Mouse (Mus musculus) forebrain, postnatal 0 days (tissue): ENCODE results near the gene Taz. TPM values are rescaled to one million over a fixed set of nuclear protein-coding genes. Genes with fewer than 3 reads are reported as not detected.

Experiments used
- ATAC-seq: fragments of 200-750 bp; cut with Nextera tagmentation; 2 replicates; pipeline ENCODE4 v1.8.0; 2017; ENCODE audit warnings: mild to moderate bottlenecking, moderate library complexity
- DNase-seq: peaks from one replicate; pipeline ENCODE4 v3.0.0-alpha.2; 2015
- H3K27ac ChIP-seq: fragments of 300-500 bp; sonication (generic); 2 replicates; pipeline ENCODE4 v1.5.1; 2014; ENCODE audit warnings: low read depth, mild to moderate bottlenecking, antibody characterized with exemption, low read length, moderate library complexity, mixed read lengths
- H3K27me3 ChIP-seq: fragments of 300-500 bp; sonication (generic); 2 replicates; pipeline ENCODE4 v1.6.1; 2014; ENCODE audit warnings: mild to moderate bottlenecking, low read length, mixed read lengths; ENCODE audit not compliant: insufficient read depth
- H3K36me3 ChIP-seq: fragments of 300-500 bp; sonication (generic); 2 replicates; pipeline ENCODE4 v1.6.1; 2014; ENCODE audit warnings: mild to moderate bottlenecking, moderate library complexity; ENCODE audit not compliant: insufficient read depth
- H3K4me1 ChIP-seq: fragments of 300-500 bp; sonication (generic); 2 replicates; pipeline ENCODE4 v1.6.1; 2014; ENCODE audit warnings: antibody characterized with exemption; ENCODE audit not compliant: insufficient read depth
- H3K4me2 ChIP-seq: fragments of 300-500 bp; sonication (generic); 2 replicates; pipeline ENCODE4 v1.6.1; 2014; ENCODE audit warnings: low read depth, mild to moderate bottlenecking, moderate library complexity
- H3K4me3 ChIP-seq: fragments of 300-500 bp; sonication (generic); 2 replicates; pipeline ENCODE4 v1.5.1; 2014; ENCODE audit warnings: low read depth, low read length, mixed read lengths
- H3K9ac ChIP-seq: fragments of 300-500 bp; sonication (generic); 2 replicates; pipeline ENCODE4 v1.6.1; 2014; ENCODE audit warnings: mild to moderate bottlenecking
- H3K9me3 ChIP-seq: fragments of 300-500 bp; sonication (generic); 2 replicates; pipeline ENCODE4 v1.6.1; 2016; ENCODE audit warnings: low read length
- CTCF ChIP-seq: sonication (generic); IDR thresholded peaks from 2 replicates; pipeline ENCODE4 v1.5.1; 2016; ENCODE audit warnings: antibody characterized with exemption, control low read depth, low read depth
- WGBS: fragments of 180-500 bp; shearing (Covaris S2); extraction: QIAGEN DNeasy Blood & Tissue Kit; methylation state at CpG from one replicate; pipeline ENCODE4 v1.1.7; 2014; 5-methylcytosine and 5-hydroxymethylcytosine counted together
- polyA plus RNA-seq: library from polyadenylated mRNA; unstranded; fragments of >200 nt; fragmentation: Nextera tagmentation; extraction: Ambion mirVana; gene quantifications from 2 replicates; pipeline ENCODE4 v1.2.1, GENCODE M21; 2015
- total RNA-seq: library from RNA; depleted of rRNA; stranded (reverse); fragments of >200 nt; gene quantifications from 2 replicates; pipeline ENCODE4 v1.2.3, GENCODE M21; 2014

The Taz gene
- total and polyA plus RNA-seq, 2 experiments from 2014 or later, result 58.1 to 80.6 TPM

DNA sequence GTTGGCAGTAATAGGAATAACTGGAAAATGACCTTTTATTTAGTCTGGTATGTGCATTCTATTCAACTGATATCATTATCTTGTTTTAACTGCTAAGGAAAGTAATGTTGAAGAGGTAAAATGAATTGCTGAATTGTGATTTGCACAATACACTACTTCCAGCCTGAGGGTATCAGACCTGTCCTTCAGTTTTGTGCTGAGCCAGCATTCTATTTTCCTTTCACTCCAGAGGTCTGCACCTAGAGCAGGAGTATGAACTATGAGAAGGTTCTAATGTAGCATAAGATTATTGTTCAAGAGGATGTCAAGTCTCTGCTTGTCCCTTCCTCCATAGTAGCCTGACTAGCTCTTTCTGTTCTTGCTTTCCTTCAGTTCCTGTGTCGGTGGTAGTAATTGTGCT is 16.6 kb downstream of the Taz start:
- no peak overlapping the region for H3K27ac ChIP-seq
- no peak for DNase-seq
- ATAC-seq, result no peak
- no peak overlapping the region for H3K4me2 ChIP-seq
- no peaks in the 10 kb centered on the region for H3K4me1 ChIP-seq
- H3K9ac ChIP-seq, result no peak overlapping the region
- H3K4me3 ChIP-seq, result no peak overlapping the region
- WGBS, result 96% methylated on average over 1 of the region's 1 CpGs
- H3K27me3 ChIP-seq, result no peaks in the 10 kb centered on the region
- H3K36me3 ChIP-seq, result peaks cover 14% of the 10 kb centered on the region
- no peaks in the 10 kb centered on the region for H3K9me3 ChIP-seq
- no peak for TF ChIP-seq CTCF

DNA sequence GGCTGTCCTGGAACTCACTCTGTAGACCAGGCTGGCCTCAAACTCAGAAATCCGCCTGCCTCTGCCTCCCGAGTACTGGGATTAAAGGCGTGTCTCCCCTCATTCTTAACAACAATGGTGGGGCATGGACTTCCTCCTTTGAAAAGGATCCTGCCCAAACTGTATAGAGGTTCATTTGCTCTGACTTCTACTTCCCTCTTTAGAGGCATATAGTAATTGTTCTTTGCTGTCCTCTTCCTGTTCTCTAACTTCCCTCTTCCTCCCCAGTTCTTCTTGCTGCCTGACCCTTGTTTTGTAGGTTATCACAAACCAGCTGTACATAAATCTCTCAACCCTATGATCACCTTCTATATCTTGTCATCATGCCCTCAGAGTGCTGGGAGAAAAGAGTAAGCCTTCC is 18.0 kb downstream of the Taz start:
- TF ChIP-seq CTCF, result no peak
- H3K27ac ChIP-seq, result no peak overlapping the region
- H3K9me3 ChIP-seq, result no peaks in the 10 kb centered on the region
- H3K9ac ChIP-seq, result no peak overlapping the region
- no peaks in the 10 kb centered on the region for H3K4me1 ChIP-seq
- ATAC-seq (no peak), DNase-seq (no peak)
- H3K27me3 ChIP-seq, result no peaks in the 10 kb centered on the region
- no peak overlapping the region for H3K4me3 ChIP-seq
- H3K36me3 ChIP-seq, result peaks cover 14% of the 10 kb centered on the region
- WGBS, result 86% methylated on average over 3 of the region's 3 CpGs
- H3K4me2 ChIP-seq, result no peak overlapping the region

DNA sequence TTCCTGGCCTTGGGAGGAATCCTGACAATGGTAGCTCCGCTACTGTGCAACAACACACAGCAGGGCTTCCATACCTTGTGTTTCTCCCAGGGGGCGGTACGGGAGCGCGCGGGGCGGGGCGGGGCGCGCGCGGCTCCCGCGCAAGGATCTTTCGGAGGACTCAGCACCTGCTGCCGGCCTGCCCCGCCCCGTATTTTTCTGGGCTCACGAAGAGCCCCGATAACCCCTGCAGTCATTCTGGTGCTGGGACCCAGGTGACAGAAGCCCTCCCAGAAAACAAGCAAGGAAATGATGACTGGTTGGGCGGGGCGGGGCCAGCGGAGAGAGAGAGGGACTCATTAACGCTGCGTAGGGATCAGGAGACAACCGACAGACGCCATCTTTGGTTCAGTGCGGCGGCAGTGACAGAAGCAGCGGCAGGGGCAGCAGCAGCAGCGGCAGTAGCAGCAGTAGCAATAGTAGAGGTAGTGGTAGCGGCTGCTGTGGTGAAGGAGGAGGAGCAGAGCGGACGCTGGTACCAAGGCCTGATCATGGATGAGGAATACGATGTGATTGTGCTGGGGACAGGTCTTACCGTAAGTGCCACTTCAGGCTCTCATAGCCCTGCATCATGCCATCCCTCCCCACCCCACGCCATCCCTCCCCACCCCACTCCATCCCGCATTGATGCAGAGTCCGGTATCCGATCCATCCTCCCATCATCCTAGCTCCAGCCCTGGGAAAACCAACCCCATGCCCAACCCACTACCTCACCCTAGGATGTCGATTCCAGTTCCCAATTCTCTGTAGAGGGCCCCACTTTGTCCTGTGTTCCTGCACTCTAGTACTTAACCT is 23.4 kb downstream of the Taz start, which contains the start of gene Gdi1:
Gene Gdi1 (plus strand): TSS at position 132 of the 834 bp plus-strand sequence.
- 25% methylated on average over 41 of the region's 41 CpGs for WGBS
- H3K4me2 ChIP-seq, result peak within 1 kb of the TSS; percentile 56
- no peaks in the 10 kb centered on the region for H3K27me3 ChIP-seq
- H3K4me1 ChIP-seq, result peaks cover 9% of the 10 kb centered on the region; the same call in 1 of the 2 replicates
- ATAC-seq (peak; percentile 91), DNase-seq (peak; percentile 91)
- TF ChIP-seq CTCF, result peak; percentile 40
- peaks cover 26% of the 10 kb centered on the region for H3K36me3 ChIP-seq
- peak within 1 kb of the TSS; percentile 97 for H3K27ac ChIP-seq
- peak within 1 kb of the TSS; percentile 71 for H3K9ac ChIP-seq
- peak within 1 kb of the TSS; percentile 54 for H3K4me3 ChIP-seq
- H3K9me3 ChIP-seq, result no peaks in the 10 kb centered on the region

DNA sequence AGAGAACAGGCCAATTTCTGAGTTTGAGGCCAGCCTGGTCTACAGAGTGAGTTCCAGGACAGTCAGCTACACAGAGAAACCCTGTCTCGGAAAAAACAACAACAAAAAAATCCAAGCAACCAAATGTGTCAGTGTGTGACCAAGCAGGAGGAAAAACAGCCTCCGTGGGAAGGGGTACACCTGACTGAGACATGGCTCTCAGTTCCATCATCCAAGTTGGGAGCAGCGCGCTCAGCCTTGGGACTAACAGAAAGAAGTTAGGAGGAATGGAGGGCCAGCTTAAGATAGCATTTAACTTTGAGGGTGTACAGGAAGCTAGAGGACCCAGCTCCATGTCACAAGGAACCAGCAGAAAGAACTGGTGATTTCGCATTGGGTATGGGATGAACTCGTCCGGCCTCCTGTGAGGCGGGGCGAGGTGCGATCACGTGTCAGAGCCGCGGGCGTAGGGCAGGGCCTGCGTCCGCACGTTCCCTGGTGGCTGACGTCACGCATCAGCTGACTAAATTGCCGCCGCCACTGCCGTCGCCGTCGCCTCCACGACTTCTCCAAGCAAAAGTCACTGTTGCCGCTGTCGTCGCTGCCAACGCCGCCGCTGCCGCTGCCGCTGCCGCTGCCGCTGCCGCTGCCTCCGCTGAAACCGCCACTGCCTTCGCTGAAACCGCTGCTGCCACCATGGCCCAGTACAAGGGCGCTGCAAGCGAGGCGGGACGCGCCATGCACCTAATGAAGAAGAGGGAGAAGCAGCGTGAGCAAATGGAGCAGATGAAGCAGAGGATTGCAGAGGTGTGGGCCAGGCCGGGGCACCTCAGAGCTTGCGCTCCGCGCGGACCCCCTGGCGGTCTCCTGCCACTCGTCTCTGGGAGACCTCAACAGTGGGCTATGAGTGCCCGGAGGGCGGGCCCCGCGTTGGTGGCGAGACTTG is 31.1 kb downstream of the Taz start, which contains the start of gene Fam50a:
Gene Fam50a (plus strand): TSS at position 494 of the 925 bp plus-strand sequence.
- no peak; the same call in 1 of the 2 replicates for TF ChIP-seq CTCF
- H3K4me2 ChIP-seq, result peak within 1 kb of the TSS; percentile 57
- peaks cover 12% of the 10 kb centered on the region; the same call in 1 of the 2 replicates for H3K36me3 ChIP-seq
- peak within 1 kb of the TSS; percentile 89 for H3K27ac ChIP-seq
- no peaks in the 10 kb centered on the region for H3K9me3 ChIP-seq
- H3K27me3 ChIP-seq, result no peaks in the 10 kb centered on the region
- 0 out of 2 replicates have a peak, but pooled peaks cover 2% of the 10 kb centered on the region for H3K4me1 ChIP-seq
- peak within 1 kb of the TSS; percentile 63 for H3K9ac ChIP-seq
- H3K4me3 ChIP-seq, result peak within 1 kb of the TSS; percentile 47
- WGBS, result 24% methylated on average over 59 of the region's 59 CpGs
- ATAC-seq (peak; percentile 98), DNase-seq (peak; percentile 90)

DNA sequence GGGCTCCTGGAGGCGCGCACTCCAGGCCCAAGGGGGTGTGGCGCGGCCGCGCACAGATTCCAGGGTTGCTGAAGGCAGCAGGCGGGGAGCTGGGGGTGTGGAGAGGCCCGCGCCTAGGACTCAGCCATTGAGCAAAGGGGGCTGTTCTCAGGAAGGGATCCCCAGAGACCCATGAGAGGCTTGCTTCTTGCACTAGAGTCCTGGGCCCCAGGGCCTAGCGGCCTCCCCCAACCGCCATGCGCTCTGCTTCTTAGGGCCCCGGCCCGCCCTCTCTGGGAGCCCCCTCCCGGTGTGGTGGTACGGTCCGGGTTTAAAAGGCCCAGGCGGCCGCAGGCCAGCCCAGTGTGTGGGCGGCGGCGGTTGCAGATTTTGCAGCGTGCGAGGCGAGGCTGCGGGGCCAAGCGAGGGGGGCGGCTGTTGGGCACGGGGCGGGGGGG is 47.0 kb downstream of the Taz start, which contains the start of gene Plxna3:
Gene Plxna3 (plus strand): TSS at position 342 of the 437 bp plus-strand sequence.
- ATAC-seq, result peak; percentile 94

DNA sequence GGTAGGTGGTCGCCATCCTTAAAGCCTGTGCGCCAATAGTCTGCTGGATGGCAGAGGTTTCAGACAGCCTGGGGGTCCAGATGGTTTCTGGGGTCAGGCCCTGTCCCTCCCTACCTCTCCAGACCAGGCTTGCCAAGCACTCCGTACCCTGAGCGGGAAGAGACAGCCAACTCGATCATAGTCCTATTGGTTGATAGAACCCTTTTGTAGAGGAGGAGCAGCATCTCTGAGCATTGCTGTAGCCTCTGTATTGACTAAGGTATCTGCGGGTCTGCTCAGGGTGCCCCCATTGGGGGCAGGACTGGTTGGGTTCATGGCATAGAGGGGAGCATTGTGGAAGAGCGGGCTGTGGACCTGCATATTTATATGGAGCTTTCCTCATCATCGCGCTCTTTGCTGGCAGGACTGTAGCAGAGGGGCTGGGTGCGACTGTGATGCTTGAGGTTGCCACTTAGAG is 47.5 kb downstream of the Taz start:
- H3K4me1 ChIP-seq, result peaks cover 8% of the 10 kb centered on the region; the same call in 1 of the 2 replicates
- peak overlapping the region; percentile 85 for H3K27ac ChIP-seq
- H3K36me3 ChIP-seq, result no peaks in the 10 kb centered on the region
- no peaks in the 10 kb centered on the region for H3K27me3 ChIP-seq
- peak; percentile 44 for DNase-seq
- peak overlapping the region; percentile 55 for H3K4me2 ChIP-seq
- no peaks in the 10 kb centered on the region for H3K9me3 ChIP-seq
- TF ChIP-seq CTCF, result no peak
- peak overlapping the region; percentile 48 for H3K4me3 ChIP-seq
- 35% methylated on average over 10 of the region's 10 CpGs for WGBS
- H3K9ac ChIP-seq, result peak overlapping the region; percentile 65
- peak; percentile 63 for ATAC-seq

More for the DNA sequence above, 47.0 kb downstream of the Taz start, which contains the start of gene Plxna3:
- Histone ChIP-seq H3K36me3 (no peaks in the 10 kb centered on the region), H3K9me3 (no peaks in the 10 kb centered on the region), H3K9ac (peak within 1 kb of the TSS; percentile 65), H3K4me1 (peaks cover 8% of the 10 kb centered on the region; the same call in 1 of the 2 replicates), H3K4me3 (peak within 1 kb of the TSS; percentile 48), H3K27ac (peak within 1 kb of the TSS; percentile 85), H3K27me3 (no peaks in the 10 kb centered on the region), H3K4me2 (peak within 1 kb of the TSS; percentile 55)
- TF ChIP-seq CTCF, result no peak
- DNase-seq, result peak; percentile 86
- 29% methylated on average over 30 of the region's 30 CpGs for WGBS
